Mouse (Mus musculus) bone marrow, adult 2 months (tissue): ENCODE results near the gene Kcnj5.

Experiments used
- CTCF ChIP-seq: fragments of 200-500 bp; IDR thresholded peaks from 2 replicates; pipeline ENCODE4 v1.5.1; 2011; ENCODE audit warnings: low read length, control low read depth; ENCODE audit not compliant: control insufficient read depth, insufficient read depth
- POLR2A ChIP-seq: fragments of 200-500 bp; IDR thresholded peaks from 2 replicates; pipeline ENCODE4 v1.6.1; 2011; ENCODE audit warnings: low read depth, mild to moderate bottlenecking, control low read depth, low read length, borderline replicate concordance; ENCODE audit not compliant: control insufficient read depth

GRCm38 (mm10) chr9:32392716-32393115, 48.6 kb upstream of the Kcnj5 start:
- TF ChIP-seq CTCF, result no peak
- TF ChIP-seq POLR2A, result no peak
